Mouse (Mus musculus): ENCODE measurements around the gene Cacnb2.
"Not testable (repeated sequence)": the region's sequence is repeated elsewhere in the genome, so short reads cannot be mapped to it uniquely, and the experiment has no call there.

Gene Cacnb2

GRCm38 (mm10) chr2:14656673-14657072 lies 53.8 kb downstream of the Cacnb2 start:
- DNase-seq (ENCODE audit: low read depth in 1 of 2, low spot score in 2 of 2): no peak

DNA sequence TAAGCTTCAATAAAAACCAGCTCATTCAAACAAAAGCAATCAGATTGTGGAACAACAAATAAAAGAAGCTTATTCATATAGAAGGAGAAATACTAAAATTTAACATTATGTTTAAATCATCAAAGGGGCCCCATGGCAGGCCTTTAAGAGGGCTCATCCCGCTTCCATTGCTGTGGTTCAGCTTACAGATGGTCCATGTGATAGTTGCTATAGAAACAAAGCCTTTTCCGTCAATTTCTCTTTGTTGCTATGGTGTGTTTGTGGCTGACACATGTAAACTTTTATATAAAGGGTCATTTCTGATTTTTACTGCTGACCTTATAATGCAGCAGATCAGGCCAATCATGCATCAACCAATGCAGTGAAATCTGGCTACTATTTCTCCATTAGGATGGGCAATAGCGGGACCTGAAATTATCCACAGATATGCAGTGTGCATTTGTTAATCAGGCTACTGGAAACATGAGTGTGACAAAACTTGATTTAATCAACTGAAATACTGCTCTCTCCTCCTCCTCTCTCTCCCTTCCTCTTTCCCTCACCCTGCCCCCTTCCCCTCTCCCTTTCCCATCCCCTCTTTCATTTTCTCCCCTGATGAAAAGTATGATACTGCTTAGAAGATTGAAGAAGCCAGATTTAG lies 54.4 kb downstream of the Cacnb2 start:
- no peak for DNase-seq (ENCODE audit: low read depth in 1 of 2, low spot score in 2 of 2)

DNA sequence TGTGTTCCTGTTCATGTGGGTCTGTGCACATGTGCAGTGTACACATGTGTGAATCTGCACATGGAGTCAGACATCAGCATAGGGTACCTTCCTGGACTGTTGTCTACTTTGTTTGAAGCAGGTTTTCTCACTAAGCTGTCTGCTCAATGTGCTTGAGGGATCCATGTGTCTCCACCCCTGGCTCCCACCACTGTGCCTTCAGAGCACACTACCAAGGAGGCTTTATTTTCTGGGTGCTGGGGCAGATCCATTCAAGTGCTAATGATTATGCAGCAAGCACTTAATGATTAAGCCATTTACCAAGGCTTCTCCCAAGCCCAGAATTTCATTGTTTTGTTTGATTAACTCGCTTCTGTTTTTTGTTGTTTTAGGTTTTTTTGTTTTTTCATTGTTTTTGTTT lies 62.3 kb downstream of the Cacnb2 start:
- no peak for DNase-seq (ENCODE audit: low read depth in 1 of 2, low spot score in 2 of 2)

GRCm38 (mm10) chr2:14672117-14672516 lies 69.2 kb downstream of the Cacnb2 start:
- no peak for DNase-seq (ENCODE audit: low read depth in 1 of 2, low spot score in 2 of 2)

- DNase-seq (ENCODE audit: low read depth in 1 of 2, low spot score in 2 of 2): no peak
These were observed 74.1 kb downstream of the Cacnb2 start for GRCm38 (mm10) chr2:14676885-14677516.

GRCm38 (mm10) chr2:14684231-14684630 lies 81.3 kb downstream of the Cacnb2 start:
- no peak for DNase-seq (ENCODE audit: low read depth in 1 of 2, low spot score in 2 of 2)

DNA sequence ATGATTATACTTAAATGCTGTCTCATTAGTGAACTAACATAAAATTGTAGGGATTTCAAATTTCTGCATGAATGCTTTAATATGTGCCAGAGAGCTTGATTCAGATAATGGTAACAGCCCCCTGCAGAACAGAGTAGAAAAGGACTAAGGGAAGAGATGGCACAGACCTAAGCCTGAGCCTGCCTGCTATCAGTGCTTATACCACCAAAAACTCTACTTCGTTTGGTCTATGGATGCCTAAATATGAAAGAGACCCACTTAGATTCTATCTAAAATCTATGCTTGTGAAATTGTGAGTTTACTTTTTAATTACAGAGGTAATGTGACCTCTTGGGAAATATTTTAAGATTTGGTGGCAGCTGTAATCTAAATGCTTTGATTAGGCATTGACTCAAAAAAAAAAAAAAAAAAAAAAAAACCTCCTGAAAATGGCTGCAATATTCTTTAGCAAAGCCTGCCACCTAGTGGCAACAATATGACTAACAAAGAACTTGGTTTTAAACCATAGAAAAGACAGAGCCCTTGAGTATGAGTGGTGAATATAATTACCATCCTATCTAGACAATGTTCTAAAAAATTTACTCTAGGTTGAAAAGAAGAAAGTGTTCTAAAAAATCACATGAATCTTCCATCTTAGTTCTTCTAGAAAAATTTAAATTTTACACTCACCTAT lies 100.2 kb downstream of the Cacnb2 start:
- no peak for DNase-seq (ENCODE audit: low read depth in 1 of 2, low spot score in 2 of 2)

DNA sequence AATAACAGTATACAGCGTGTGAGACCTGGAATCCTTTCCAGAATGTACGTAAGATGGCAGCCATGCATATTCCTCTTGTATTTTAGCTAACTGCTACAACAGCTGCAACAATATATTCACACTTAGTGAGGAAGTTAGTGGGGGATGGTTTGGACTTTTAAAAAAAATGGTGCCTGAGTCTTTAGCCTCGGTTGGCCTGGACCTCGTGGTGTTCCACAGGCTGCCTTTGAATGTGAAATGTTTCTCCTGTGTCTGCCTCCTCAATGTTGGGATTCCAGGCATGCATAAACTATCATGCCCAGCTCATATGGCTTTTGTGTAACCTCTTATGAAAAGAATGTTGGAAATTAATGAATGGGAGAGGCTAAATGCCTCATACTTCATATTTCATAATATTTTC lies 100.8 kb downstream of the Cacnb2 start:
- DNase-seq (ENCODE audit: low read depth in 1 of 2, low spot score in 2 of 2): no peak

GRCm38 (mm10) chr2:14710247-14710646 lies 107.4 kb downstream of the Cacnb2 start:
- no peak for DNase-seq (ENCODE audit: low read depth in 1 of 2, low spot score in 2 of 2)

GRCm38 (mm10) chr2:14711751-14712150 lies 108.9 kb downstream of the Cacnb2 start:
- no peak for DNase-seq (ENCODE audit: low read depth in 1 of 2, low spot score in 2 of 2)

- no peak for DNase-seq (ENCODE audit: low read depth in 1 of 2, low spot score in 2 of 2)
These were observed 110.2 kb downstream of the Cacnb2 start for GRCm38 (mm10) chr2:14713049-14713448.

DNA sequence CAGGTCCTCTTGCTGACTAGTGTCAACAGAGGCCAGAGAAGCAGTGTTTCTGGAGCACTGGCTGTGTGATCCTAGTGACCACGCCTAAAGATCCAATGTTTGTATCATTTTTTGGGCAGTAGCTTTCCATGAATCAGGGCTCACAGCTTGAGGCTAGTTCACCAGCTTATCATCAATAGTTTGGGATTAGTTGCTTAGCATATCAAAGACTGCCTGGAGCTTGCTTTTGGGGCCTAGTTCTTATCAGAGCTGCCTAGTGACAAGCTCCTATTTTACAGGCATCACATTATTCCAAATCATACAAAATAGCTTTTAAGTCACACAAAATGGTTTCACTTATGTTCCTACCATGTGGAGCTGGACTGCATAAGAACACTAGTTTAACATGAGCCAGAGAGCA lies 113.8 kb downstream of the Cacnb2 start:
- DNase-seq (ENCODE audit: low read depth in 1 of 2, low spot score in 2 of 2): no peak

- no peak for DNase-seq (ENCODE audit: low read depth in 1 of 2, low spot score in 2 of 2)
These were observed 116.3 kb downstream of the Cacnb2 start for GRCm38 (mm10) chr2:14719119-14719718.

DNA sequence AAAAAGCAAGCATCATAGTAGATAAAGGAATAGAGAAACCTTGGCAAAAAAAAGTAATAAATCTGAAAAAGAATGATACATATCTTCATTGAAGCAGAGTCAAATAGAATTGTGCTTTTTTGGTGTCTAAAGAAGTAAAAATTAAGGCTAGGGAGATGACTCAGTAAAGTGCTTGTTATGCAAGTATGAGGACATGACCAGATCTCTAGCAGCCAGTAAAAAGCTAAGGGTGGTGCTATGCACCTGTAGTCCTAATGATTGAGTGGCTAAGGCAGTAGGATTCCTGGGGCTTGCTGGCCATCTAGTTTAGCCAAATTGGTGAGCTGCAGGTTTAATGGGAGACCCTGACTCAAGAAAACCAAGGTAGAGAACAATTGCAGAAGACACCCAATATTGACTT lies 122.5 kb downstream of the Cacnb2 start:
- no peak for DNase-seq (ENCODE audit: low read depth in 1 of 2, low spot score in 2 of 2)

DNA sequence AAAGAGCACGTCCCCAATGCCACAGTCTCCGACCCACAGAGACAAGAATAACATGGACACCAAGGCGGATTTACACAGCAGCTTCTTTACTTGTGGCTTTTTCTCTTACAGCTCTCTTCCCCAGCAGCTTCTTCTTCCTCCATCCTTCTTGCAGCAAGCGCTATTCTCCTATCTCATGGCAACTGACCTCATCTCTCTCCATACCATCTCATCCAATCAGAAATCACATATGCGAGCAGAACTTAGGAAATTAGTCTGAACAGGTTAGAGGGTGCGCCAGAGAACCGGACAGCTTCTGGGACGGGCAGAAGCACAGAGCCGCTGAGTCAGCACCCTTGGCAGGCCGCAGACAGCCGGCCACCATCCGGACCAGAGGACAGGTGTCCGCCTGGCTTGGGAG lies 123.7 kb downstream of the Cacnb2 start:
- not testable (repeated sequence) for DNase-seq (ENCODE audit: low read depth in 1 of 2, low spot score in 2 of 2)

GRCm38 (mm10) chr2:14738927-14739326 lies 136.0 kb downstream of the Cacnb2 start:
- DNase-seq (ENCODE audit: low read depth in 1 of 2, low spot score in 2 of 2): no peak

GRCm38 (mm10) chr2:14739510-14739909 lies 136.6 kb downstream of the Cacnb2 start:
- DNase-seq (ENCODE audit: low read depth in 1 of 2, low spot score in 2 of 2): no peak

GRCm38 (mm10) chr2:14740359-14740758 lies 137.5 kb downstream of the Cacnb2 start:
- no peak for DNase-seq (ENCODE audit: low read depth in 1 of 2, low spot score in 2 of 2)

- no peak for DNase-seq (ENCODE audit: low read depth in 1 of 2, low spot score in 2 of 2)
These were observed 141.9 kb downstream of the Cacnb2 start for GRCm38 (mm10) chr2:14744761-14745160.

DNA sequence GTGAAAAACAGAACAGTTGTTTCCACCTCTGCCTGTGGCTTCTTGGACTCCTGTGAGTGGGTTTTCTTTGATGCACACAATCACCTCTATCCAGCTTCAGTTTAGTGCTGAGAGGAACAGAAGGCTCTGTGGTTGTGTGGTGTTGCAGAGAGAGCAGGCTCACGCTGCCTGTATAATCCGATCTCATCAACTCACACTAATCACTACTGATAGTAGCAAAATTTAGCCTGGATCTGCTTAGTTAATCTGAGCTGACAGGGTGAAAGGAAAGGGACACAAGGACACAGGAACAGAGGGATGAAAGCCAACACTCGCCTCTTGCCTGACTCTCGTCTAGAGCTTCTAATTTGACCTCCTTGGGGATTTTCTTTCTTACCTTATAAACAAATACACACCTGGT lies 160.0 kb downstream of the Cacnb2 start:
- no peak for DNase-seq (ENCODE audit: low read depth in 1 of 2, low spot score in 2 of 2)

DNA sequence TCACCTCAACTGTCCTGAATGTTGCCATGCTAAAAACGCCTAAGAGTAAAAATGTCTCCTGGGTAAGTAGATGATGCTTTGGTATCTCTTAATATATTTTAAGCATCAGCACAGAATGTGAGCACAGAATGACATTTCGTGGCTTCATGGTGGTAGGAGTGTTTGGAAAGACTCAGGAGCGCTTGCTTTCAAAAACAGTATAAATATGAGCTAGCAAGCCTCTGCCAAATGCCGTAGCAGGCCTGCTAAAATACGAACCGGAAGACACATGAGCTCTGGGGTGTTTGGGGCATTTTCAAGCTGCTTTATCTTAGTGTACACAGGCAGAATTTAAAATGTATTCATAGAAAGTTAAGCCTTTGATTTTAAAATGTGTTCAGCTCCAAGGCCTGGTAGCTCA lies 161.0 kb downstream of the Cacnb2 start:
- no peak for DNase-seq (ENCODE audit: low read depth in 1 of 2, low spot score in 2 of 2)

DNA sequence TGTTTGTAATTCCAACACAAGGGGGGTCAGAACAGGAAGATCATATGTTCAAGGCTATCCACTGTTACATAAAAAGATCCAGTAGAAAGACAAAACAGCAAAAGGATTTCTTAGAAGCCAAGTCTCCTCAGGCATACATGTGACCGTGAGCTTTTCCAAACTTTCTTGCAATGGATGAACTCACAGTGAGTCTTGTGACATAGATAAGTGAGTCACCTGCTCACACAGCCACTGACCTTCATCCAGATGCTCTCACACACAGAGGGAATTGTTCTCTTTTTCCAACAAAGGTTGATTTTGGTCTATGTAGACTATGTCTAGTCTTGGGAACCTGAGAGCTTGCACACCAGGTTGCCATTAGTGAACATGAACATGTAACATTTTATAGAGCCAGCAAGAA lies 166.6 kb downstream of the Cacnb2 start:
- no peak for DNase-seq (ENCODE audit: low read depth in 1 of 2, low spot score in 2 of 2)

All from monocyte, adult 2 months (primary cell).